Mouse (Mus musculus) thymus, postnatal 10 days (tissue): ENCODE measurements around the gene Gm10428.
"Not testable (repeated sequence)": the region's sequence is repeated elsewhere in the genome, so short reads cannot be mapped to it uniquely, and the experiment has no call there.

ENCODE experiments used
- DNase-seq, 2 experiments: peaks; one replicate each; pipeline ENCODE4 v3.0.0; 2021; ENCODE audit warnings: low spot score in 2 of 2

The Gm10428 gene

DNA sequence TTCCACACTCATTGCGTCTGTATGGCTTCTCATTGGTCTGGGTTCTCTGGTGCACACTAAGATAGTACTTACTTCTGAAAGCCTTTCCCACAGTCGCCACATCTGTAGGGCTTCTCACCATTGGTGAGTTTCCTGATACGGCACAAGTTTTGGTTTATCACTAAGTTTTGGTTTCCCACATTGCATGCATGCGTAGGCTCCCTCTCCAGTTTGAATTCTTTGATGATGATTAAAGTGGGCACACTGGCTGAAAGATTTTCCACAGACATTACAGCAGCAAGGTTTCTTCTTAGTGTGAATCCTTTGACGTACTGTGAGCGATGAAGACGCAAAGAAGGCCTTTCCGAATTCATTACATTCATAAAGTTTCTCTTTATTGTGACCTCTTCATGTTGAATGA lies at the start of gene Gm10428:
Gm10428 (plus strand) TSS at position 321 of the 400 bp plus-strand sequence.
- DNase-seq, result no peak

DNA sequence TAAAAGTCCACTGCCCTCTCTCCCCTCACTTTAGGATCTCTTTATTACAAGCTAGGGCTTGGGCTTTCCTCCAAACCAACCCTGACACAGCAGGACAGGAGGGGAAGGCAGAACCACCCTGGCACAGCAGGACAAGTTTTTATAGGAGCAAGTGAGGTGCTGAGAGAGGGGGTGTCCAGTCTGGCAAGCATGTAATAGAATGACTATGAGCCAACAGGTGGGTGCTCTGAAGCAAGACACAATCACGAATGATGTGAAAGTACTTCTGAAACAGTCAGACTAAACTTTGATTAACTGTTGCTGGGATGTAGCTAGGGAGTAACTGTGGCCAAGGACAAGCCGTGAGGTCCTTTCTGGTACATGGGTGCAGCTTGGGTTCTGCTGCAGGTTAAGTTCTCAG lies 46.8 kb upstream of the Gm10428 start:
- no peak for DNase-seq

DNA sequence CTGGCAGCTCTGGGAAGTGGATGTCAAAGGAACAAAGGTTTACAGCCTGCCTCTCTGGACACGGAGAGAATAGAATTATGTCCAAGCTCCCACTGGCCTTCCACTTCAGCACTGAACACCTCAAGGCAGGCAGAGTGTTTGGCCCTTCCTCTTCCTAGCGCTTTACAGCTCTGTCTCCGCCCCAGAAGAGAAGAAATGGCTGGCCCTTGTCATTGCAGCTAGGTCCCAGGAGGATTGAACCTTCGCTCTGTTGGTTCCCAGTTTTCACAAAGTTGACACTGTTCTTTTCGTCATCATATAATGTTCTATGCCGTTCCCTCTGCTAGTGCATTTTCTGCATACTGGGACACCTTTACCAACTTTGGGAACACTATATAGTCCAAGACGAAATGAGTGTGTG lies 44.6 kb upstream of the Gm10428 start:
- no peak for DNase-seq

DNA sequence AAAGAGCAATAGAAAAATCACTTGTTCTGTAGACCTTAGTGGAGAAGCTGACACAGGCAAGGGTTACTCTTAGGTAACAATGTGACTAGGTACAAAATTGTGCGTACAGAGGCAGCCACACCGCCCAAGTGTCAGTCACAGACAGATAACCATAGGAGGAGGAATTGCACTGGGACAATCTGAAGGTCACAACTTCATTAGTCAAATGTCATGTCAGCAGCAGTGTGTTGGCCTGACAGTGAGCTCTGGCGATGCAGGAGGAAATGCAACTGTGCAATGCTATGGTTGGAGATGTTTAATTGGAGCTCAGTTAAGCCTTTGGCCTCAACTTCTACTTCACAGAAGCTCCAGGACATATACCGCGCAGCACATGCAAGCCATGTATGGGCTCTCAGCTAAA lies 42.2 kb upstream of the Gm10428 start:
- no peak for DNase-seq

DNA sequence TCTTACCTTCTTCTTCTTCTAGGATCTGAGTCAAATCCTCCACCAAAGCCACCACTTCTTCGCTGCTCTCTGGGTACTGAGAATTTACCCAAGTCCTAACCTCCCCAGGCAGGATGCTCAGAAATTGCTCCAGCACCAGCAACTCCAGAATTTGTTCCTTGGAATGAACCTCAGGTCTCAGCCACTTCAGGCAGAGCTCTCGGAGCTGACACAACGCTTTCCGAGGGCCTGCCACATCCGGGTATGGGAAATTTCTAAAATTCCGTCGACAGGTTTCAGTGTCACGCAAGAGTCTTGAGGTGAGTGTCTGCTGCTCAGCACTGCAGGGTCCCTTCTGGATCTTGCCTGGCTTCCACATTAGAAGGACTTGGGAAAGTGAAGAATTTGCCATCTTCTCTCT lies 24.6 kb upstream of the Gm10428 start:
- no peak for DNase-seq

DNA sequence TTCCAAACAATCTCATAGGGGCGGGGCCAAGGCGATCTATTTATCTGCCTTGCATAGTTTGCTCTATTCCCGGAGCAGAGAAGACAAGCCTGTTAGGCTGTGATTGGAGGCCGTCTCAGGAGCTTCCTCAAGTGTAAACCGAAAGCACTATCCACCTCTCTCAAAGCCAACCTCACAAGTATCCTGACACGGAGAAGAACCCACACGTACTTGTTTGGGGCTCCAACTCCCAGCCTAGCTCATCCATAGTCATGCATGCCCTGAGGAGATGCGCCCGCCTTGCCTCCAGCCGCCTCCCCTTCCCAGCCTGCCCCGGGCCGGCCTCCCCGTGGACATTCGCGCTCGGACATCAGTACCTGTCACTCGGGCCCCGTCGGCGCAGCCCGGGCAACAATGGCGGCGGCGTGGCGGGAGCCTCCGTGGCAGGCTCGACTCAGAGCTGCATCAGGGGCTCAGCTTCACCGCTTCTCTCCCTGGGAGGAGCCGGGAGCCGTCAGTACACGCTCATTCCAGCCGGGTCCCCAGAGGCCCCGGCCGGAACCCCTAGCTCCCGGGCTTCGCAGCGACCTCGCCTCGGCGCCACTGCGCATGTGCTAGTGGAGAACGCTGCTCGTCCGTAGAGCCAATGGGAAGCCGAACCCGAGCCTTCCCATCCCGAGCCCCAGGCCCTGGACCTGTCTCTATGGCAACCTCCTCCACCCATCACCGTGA lies 21.4 kb upstream of the Gm10428 start, which contains the start of gene Zfp287:
Zfp287 (minus strand) TSS at position 595 of the 711 bp plus-strand sequence.
- DNase-seq, result peak; percentile 71 to 75

DNA sequence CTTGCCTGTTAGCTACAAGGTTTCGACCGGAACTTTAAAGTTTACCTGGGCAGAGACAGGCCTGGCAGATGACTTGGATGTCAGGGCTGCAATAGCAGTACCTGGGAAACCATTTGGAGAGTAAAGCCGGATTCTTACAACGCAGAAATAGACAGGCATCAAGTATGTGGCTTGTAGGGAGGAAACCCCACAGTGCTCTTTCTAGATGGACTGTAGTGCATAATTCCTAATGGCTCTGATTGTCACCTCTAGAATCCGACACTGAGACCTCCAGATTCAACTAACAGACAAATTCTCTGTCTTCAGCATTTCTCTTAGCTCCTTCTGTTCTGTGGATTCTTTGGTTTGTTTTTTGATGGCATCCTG lies 20.9 kb upstream of the Gm10428 start:
- DNase-seq, result no peak

DNA sequence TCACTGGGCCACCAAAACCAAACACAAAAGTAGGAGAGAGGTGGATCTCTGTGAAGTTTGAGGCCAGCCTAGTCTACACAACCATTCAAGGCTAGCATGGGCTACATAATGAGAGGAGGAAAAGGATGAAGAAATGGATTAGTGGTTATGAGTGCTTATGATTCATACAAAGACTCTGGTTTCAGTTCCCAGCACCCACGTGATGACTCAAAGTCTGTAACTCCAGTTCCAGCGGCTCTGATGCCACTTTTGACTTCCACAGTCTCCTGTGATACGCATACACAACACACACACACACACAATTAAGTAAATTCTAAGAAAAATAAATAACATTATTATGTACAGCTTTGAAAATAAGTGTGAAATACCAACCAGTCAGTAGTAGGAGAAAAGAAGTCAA lies 20.2 kb upstream of the Gm10428 start:
- no peak for DNase-seq

DNA sequence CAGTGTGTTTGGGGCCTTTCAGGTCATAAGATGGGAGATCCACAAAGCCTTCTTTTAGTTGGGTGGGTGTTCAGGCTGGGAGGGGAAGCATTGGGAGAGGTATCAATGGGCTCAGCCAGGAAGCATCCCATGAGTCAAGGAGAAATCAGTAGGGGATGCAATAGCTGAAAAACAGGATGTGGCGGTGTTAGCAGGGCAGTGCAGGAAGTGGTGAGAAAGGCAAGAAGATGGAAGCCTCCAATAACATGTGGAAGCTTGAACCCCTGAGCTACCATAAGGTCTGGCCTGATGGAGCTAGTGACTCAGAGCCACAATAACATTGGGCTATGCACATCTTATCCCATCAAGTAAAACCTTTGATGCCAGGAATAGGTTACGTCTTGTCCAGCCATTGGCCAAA lies 11.7 kb upstream of the Gm10428 start:
- DNase-seq, result no peak

DNA sequence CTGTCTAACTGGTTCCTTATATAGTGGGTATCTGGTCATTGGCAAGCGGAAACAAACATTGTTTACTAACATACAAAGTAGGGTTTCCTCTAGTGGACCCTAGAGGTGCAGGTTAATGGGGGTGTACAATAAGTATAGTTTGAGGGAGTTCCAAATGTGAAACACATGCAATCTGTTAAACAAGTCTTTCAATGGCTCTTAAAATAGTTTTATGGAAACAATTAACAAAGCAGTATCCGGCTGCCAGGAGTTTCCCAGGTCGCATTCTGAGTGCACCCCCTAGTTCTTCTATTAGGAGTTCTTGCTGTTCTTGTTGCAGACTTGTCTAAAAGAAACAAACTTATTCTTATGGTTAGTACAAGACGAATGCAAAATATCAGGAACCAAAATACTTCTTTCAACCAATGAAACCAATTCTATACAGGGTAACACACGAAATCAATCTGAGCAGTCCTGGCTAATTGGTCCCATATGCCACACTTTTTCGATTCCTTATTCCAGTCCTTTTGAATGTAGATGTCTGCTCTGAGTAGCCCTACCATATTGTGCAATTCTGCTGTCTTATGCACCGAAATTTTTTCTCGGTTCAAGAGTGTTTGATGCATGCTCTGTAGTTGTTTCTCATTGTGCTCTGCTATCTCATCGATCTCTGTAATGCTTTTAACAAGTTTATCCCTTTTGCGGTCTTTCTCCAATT lies 10.5 kb upstream of the Gm10428 start:
- DNase-seq, result no peak

DNA sequence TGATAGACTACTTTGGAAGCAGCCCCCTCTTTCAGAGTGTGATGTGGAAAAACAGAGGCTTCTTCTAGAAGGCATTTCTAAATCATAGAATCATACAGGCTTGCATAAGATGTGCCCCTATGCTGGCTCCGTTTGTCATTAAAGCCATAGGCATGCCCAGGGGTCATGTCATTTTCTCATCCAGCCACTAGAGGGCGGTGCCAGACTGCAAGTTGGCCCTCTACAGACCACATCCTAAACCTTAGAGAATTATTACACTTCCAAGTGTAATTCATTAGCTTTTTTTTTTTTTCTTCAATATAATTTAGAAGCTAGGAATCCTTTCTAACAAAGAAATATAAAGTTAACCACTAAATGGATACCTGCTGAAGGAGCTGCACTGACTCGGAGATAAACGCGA lies 8.8 kb upstream of the Gm10428 start:
- peak; percentile 36 to 77 for DNase-seq

DNA sequence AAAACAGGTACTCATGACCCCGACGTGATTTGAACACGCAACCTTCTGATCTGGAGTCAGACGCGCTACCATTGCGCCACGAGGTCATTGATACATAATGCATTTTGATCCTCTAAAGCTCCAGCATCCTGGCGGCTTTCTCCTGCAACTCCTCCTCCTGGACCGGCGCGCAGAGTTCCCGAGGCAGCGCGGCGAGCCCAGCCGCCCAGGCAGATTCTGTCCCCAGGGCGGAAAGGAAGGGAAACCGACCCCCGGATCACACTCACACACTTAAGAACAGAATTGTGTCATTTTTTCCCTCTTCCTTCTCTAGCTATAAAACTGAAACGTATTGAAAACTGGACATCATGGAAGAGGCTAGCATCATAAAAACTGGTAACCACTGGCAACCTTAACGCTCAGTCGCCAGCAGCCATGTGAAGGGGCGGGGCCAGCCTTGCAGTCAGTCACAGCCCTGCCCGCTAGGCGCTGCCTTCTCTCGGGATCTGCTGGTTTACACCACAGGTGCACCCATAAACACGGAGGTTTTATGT lies 6.8 kb upstream of the Gm10428 start:
- DNase-seq, result peak; percentile 68 to 79

DNA sequence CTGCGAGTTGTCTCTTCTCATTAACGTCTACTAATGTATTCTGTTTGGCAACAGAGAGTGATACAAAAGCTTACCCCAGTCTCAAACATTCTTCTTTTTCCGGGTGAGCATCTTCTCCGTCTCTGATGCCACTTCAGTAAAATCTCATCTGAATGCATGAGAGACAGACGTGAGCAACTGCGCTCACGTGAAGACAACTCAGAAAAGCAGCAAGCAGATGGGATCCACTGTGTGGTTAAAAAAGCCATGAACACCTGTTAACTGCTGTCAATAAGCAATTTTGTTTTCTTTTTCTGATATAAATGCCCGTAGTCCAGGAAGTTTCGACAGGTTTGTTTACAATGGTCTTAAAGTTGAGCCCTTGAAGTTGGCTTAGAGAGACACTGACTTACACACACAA lies 5.7 kb upstream of the Gm10428 start:
- DNase-seq, result no peak

DNA sequence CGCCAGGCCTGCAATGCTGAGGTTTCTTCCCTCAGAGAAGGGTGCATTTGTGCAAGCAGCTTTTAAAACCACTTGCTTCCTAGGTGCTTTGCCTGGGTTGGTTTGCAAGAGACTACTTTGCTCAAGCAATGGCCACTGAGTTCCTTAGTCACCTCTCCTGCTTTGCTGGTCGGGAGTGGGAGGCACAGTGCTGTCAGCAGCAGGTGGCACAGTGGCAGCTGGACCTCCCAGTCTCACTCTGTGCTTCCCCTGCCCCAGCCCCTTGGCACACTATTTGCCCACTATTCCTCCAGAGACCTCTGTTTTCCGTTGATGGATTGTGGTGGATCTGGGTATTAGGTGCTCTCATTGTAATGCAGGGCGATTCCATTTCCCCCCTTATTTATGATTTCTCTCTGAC lies 4.8 kb upstream of the Gm10428 start:
- DNase-seq, result no peak

DNA sequence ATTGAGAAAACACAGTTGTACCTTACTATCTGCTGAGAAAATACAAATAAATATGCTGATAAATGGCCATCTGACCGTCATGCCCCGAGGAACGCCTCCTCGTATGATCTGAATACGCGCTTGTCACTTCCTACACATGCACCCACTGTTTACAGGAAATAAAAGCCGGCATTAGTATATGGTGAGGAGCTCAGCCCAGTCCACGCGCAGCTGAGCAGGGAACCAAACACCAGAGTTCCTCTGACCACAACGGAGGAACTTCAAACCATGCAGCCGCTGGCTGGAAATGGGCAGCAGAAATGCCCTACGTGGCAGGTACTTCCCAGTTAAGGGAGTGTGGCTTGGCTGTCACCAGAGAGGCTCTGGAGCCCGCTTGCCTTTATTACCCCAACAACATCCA lies 3.5 kb upstream of the Gm10428 start:
- DNase-seq, result not testable (repeated sequence)

DNA sequence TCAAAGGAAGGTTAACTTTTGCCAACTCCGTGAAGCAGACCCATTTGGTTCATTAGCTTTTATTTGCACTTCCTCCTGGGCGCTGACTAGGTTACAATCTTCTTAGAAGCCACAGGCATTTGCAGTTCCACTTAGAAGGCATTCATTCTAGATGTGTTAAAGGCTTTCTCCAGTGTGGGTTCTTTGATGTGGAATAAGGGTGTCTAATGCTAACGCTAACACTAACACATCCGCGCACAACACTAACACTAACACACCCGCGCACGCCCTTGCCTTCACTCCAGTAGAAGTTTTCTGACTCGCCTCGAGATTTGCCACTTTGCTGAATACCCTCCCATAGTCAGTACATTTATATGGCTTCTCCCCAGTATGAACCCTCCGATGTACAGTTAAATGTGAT lies 709 bp upstream of the Gm10428 start:
- no peak for DNase-seq

DNA sequence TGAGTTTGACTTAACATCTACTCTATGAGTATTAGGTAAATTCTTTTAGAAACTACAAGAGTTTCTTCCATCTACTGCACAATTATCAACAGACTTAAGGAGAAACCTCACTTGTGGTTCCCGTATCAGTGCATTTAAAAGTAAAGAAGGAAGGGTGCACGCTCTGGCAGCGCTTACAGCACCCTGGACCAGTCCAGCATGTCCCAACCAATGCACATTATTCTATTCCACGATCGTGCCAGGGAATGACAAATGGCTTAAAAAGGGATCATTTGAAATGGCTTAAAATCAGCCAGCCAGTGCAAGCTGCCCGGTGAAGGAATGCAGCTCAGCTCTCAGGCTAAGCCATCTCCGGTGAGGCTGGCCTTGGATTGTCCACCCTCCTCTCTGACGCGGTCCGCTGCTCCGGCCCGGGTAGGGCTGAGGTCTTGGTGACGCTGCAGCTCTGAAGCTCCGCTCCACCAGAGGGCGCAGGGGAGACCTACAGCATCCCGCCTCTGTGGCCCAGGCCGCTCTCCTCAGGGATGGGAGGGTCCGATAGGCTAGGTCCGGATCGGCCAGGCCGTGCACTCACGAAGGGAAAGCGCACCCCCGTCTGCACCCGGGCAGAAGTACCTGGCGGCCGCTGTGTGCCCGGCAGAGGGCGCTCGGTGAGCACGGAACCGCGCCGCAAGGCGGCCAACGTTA lies 3.7 kb downstream of the Gm10428 start:
- peak; percentile 80 to 92 for DNase-seq

DNA sequence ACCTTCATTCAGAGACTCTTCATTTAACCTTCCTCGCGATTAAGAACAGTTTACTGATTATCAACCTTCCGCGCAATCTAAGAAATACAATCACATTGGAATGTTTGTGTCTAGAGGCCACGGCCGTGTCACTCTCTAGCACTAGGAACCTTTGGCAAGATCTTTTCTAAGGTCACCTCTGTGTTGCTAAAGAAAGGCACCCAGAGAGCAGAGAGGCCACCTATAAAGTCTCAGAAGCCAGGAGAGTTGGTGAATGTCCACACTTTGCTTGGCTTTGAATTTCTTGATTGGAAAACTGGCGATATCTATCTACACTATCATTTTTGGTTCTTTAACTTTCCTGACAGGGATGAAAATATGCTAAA lies 4.2 kb downstream of the Gm10428 start:
- DNase-seq, result no peak

DNA sequence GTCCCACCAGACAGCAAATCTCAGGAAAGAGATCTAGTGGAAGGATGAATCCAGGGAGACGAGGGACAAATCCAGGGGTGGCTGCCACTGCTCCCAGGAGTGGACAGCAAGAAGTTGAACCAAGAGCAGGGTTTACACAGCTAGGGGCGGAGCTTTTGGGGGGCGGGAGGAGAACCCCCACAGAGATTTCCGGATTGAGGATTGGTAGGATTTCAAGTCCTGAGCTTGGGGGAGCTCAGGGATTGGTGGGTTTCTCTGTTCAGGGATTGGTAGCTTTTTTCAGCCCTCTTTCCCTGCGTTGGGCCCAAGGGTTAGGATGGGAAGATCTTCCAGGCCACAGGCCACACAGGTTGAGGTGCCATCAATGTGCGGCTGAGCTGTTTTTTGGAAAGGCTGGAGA lies 5.0 kb downstream of the Gm10428 start:
- no peak for DNase-seq

DNA sequence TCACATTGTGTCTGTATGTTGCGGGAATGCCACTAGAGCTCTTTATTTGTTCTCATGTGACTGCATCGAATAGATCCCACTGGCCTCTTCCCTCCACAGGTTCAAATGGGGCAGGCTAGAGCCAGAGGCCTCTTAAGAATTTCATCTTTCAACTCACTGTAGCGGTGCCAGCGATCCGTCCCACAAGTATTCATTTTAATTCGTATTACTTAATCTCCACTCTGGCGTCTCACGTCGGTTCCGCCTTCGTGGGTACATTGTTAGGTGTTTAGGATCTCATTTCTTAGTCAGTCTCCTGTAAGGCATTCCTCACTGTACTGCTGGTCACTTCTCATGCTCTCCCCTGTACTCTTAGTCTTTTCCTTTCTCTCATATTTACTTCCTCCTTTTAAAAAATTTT lies 5.6 kb downstream of the Gm10428 start:
- no peak for DNase-seq

DNA sequence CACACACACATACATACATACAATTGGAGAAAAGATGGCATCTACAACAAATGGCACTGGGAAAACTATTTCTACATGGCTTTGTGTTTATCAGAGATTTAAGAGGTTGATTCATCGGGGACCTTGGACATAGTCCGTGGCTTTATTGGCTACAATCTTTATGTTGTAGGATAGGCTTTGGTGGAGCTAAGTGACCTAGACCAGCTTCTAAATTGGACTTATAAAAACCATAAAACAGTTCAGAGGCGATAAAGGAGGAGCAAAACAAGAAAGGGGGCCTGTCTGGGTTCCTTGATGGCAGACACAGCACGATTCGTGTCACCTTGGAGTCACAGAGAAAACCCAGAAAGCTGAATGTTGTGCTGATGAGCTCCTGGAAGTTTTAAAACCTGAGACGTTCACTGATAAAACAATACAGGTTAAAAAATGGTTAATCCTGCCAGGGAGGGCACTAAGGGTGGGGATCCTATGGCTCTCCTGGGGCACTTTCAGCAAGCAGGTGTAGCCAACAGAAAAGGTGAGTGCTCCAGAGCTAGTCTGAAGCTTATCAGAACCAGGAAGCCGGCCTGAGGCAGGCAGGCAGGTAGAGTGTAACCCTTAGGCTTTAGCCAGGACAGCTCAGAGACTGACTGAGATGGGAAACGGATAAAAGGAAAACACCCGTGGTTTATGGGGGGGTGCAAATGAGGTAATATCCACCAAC lies 8.0 kb downstream of the Gm10428 start:
- DNase-seq, result no peak

DNA sequence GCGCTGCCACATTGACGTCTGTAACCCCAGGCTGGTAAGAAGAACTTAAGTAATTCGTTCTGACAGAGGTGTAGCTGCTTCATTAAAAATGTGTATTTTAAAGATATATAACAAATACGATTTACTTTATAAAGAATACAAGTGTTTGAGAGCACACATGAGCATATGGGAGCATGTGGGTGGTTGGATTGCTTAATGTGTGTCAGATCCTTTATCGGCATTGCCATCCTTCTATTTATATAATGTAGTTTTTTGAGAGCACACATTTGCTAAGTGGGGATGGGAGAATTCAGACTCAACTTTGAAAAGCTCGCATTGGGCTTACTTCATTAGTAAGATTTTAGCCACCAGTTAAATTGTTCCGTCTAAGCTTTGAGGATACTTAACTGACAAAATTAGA lies 23.6 kb downstream of the Gm10428 start:
- DNase-seq, result no peak
